Mouse (Mus musculus): ENCODE data around the gene Elmo3.

- TF ChIP-seq CTCF (IDR thresholded peaks at IDR 0.05; ENCODE audit: low read depth) (no peak), EP300 (optimal IDR thresholded peaks at IDR 0.05) (no peak)
These were observed 43.8 kb downstream of the Elmo3 start for GRCm38 (mm10) chr8:105349096-105349771.

All from stomach, postnatal 0 days (tissue).